Mouse (Mus musculus) stomach, postnatal 0 days (tissue): Measurements from ENCODE around the gene Stx11.

Source experiments
- CTCF ChIP-seq: IDR thresholded peaks from 2 replicates; pipeline ENCODE4 v1.5.1; 2016; ENCODE audit warnings: antibody characterized with exemption, low read depth, mild to moderate bottlenecking, moderate library complexity
- EP300 ChIP-seq: optimal IDR thresholded peaks from 2 replicates; pipeline ENCODE3; 2016; ENCODE audit warnings: antibody characterized with exemption

DNA sequence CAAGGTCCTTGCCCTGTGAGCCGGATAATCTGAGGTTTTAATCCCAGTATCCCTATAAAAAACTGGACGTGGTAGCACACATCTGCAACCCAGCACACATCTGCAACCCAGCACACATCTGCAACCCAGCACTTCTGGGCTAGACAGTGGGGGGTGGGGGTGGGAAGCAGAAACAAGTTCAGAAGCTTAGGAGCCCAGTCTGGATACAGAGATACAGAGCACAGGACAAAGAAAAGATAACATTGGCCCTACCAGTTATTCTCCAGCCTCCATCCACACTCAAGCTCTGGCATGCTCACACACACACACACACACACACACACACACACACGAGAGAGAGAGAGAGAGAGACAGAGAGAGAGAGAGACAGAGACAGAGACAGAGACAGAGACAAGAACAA is 19.4 kb upstream of the Stx11 start:
- no peak for TF ChIP-seq EP300
- no peak for TF ChIP-seq CTCF
